Mouse (Mus musculus) left cerebral cortex, postnatal 10 days (tissue): ENCODE results near the gene Card9. TPM values are rescaled to one million over a fixed set of nuclear protein-coding genes. Genes with fewer than 3 reads are reported as not detected.
"Not testable (repeated sequence)": the region's sequence is repeated elsewhere in the genome, so short reads cannot be mapped to it uniquely, and the experiment has no call there.

Source experiments
- DNase-seq, 2 experiments: peaks; one replicate each; pipeline ENCODE4 v3.0.0; 2021 to 2022; ENCODE audit warnings: low spot score in 2 of 2, mixed read lengths in 1 of 2; ENCODE audit errors: extremely low spot score in 1 of 2
- intact Hi-C: fragments of 180-260 bp; cut with DNase I; formaldehyde crosslinking; loops from one replicate; pipeline ENCODE4 v1.15.1; 2025
- total RNA-seq, 2 experiments: library from RNA; stranded (reverse); gene quantifications; 2 replicates each; pipeline ENCODE4 v1.2.3; 2021

Gene Card9
- total RNA-seq: 1 to 10 TPM; 2.1 to 2.9 TPM

DNA sequence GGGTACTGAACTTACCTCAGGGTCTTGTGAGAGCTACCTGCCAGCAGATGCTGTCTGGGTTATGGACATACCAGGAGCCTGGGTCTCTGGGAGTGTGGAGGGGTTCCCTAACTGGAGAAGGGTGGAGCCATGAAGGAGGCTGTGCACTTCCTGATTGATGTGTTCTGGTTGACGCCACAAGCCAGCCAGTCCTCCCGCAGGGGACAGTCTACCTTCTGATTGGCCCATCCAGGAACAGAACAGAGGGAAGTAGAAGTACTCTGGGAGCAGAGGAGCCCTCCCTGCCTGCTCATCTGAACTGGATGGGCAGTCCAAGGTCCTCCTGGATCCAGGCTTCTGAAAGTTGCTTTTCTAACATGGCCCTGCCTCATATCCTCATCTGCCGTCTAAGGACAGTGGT, at the start of gene Card9:
Gene Card9 (minus strand): TSS at position 147 of the 400 bp plus-strand sequence.
- intact Hi-C loops: no loop called here
- DNase-seq: no peak

DNA sequence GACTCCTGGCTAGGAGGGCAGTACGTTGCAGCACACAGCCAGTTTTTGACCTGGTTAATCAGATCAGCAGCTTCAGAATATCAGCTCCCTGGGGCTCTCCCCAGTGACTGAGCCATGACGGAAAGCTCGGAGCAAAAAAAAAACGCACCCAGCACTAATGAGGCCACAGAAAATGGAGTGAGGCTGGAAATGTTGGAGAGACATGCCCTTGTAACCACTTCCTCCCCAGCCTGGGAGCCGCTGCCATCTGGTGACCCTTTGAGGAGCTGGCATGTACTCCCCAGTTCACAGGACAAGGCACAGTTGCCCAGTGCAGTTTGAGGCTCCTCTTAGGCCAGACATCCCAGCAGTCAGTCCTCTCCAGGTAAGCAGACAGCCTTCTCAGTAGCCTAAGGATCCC, 49.4 kb upstream of the Card9 start:
- intact Hi-C loops: no loop called here
- no peak for DNase-seq

DNA sequence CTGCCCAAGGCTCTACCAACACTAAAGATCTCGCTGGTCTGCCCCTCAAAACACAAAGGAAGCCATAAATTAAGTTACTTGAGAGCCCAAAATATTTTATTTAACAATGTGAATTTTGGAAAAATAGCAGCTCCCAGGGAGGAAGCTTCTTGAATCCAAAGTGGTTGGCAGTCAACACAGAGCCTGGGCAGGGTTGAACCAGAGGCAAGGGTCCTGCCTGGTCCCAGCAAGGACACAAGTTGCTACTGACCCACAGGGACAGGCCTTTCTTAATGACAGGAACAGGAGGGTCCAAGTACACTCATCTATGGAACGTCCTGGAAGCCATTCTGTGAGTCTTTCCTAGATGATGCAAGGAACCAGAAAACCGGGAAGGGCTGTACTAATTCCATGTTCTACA, 48.6 kb upstream of the Card9 start:
- no peak for DNase-seq
- intact Hi-C loops: no loop called here

DNA sequence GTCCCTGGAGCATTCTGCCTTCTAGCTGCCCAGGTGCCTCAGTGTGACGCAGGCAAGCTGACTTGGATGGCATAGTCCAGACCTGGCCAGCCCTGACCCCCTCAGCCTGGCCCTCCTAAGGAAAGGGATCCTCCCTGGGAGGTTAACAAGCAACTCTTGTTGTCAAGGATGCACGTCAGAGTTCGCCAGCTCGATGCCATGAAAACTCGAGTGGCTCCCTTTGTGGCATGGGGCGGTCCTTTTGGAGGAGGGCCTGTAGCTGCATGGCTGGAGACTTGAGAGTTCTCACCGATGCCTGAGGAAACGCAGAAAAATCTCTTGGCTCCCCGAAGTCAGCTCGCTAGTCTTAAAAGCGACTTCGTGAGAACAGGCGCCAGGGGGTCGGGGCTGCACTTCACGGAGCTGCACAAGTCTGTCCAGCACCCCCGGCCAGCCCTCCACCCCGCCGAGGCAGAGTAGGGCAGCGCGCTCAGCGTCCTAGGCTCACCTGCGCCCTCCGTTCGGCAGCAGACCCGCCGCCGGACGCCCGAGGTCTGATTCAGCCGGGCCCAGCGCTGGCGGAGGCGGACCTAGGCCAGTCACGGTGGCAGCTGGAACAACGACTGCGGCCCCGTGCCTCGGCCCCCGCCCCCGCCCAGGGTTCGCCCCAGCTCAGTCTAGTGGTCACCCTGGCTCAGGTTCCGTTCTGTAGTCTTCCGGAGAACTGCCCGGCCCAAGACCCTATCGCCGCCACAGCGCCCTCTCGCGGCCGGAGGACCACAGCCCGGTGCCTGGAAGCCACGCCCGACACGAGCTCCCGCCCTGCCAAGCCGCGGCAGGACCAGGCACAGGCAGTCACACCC, 48.0 kb upstream of the Card9 start, which contains the start of gene Inpp5e:
Gene Inpp5e (minus strand): TSS at position 689 of the 842 bp plus-strand sequence.
- peak; percentile 93 to 96 for DNase-seq
- intact Hi-C loops: no loop called here

DNA sequence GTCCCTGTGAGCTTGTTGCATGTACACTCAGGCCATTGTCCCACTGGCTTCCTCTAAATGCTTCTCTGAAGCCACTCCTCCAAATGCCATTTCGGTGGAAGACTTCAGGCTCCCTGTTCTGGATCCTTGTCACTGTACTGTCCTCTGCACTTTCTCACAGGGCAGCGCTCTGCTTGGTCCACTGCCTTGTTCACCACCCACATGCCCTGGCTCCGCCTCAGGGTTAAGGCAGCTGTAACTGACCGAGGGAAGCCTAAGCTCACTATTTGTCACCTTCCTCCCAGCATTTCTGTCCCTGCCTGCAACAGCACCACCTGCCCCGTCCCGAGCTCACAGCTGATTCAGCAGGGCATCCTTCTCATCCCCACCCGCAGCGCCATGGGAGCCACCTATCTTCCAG, 42.6 kb upstream of the Card9 start:
- DNase-seq: peak in 1 of 2 experiments; percentile 18
- intact Hi-C loops: no loop called here

DNA sequence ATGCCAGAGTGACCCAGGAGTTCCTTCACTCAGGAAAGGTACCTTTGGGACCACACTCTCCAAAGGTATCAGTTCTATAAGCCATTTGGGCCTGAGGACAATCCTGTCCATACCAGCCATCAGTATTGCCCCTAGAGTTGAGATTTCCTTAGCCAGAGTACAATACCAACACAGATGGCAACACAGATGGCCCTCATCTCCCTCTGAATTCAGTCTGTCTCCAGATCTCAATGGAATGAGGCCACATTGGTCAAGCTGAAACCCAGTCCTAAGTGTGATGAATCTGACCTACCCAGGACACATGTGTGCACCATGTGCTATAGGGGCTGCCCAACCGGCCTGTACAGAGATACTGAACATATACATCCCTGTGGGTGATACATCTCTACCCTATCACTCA, 41.5 kb upstream of the Card9 start:
- DNase-seq: peak in 1 of 2 experiments; percentile 6
- intact Hi-C loops: no loop called here

DNA sequence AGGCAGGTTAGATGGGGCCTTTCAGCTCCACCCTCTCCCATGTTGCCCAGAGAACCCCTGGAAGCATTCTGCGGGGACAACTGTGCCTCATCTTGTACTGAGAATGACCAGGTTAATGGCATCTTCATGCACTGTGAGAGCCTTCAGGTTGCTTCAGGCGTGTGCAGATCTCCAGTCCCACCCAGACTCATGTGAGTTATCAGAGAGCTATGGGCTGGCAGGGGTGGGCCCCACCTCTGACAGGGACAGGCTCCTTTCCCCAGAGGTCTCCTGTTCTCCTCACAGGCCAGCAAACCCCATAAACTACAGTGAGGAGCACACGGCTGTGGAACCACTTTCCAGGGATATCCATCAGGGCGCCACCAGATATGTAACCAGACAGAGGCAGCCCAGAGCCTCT, 40.3 kb upstream of the Card9 start:
- no peak for DNase-seq
- intact Hi-C loops: no loop called here

DNA sequence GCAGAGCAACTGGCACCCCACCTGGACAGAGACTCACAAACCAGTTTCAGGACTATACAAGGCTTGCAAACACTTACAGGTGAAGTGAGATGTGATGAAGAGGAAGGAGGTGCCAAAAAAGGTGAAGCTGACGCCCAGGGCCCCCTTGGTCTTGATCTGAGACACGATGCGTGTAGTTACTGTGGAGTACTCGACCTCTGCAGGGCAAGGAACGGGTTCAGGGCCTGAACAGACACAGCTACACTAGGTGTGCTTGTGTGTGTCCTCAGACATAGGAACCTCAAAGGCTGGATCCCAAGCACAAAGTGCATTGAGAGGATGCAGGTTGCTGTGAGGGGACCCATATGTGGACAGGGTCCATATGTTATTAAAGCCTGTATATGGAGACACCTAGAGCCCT, 39.6 kb upstream of the Card9 start:
- peak in 1 of 2 experiments; percentile 8 for DNase-seq
- intact Hi-C loops: no loop called here

DNA sequence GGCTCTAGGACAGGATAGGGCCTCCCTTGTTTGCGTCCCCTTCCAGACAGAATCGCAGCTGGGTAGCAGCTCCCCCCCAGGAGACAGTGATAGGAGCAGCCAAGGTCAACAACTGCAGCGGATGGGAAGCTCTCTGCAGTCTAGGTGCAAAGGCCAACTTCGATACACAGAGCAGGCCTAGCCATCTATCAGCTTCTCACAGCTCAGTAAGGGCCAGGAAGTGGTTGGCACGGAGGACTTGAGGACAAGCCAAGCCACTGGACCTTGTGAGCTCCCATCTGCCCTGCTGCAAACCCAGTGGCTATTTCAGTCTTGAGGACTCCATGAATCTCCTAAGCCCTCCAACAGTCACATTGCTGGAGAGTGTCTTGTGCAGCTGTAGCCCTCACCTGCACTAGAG, 38.9 kb upstream of the Card9 start:
- intact Hi-C loops: no loop called here
- DNase-seq: no peak

DNA sequence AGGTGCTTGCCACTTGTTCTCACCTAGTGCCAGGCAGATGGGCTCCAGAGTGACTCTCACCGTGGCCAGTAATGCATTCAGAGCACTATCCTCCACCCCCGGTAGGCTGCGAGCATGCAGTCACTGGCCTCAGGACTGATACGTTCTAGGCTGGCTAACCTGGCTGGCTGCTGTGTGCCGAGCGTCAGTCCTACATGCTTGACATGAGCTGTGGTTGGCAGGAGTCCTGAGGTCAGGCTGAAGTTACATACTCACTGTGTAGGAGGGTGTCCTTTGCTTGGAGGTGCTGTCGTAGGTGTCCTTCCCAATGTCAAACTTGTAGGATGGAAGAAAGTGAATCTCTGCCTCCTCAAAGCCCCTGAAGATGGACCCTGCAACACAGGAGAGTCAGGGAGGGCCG, 38.3 kb upstream of the Card9 start:
- intact Hi-C loops: no loop called here

DNA sequence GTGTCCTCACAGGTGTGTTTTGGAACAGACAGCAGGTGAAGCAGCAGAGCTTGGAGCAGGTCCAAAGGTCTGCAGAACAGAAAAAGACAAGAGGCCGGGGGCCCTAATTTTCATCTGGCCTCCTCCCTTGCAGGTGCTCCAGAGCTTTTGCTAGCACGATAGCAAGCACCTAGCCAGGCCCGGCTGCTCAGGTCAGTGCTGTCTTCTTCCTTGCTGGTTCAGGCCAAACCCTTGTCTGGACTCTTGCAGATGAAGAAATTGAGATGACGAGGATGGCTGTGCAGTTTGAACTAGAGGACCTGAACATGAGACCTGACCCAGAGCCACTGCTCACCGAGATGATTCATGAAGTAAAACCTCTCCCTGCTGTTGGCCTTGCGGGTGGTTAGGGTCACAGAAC, 30.9 kb upstream of the Card9 start:
- intact Hi-C loops: no loop called here
- DNase-seq: peak in 1 of 2 experiments; percentile 16

More for the DNA sequence above, 38.3 kb upstream of the Card9 start:
- no peak for DNase-seq

DNA sequence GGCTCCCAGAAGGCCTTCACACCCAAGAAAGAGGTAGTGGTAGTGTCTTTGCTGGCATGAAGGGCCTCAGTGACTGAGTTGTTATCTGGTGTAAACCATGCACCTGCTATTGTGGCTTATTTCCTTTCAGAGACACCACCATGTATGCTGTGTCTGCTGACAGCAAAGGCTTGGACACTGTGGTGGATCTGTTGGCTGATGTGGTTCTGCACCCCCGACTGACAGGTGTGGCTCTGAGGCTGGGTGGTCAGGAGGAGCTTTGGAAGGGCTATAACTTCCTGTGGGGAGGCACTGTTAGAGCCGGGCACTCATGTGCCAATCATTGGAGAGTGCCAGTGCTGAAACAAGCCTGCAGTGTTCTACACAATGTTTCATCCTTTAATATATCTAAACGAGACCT, 30.2 kb upstream of the Card9 start:
- no peak for DNase-seq
- intact Hi-C loops: no loop called here

DNA sequence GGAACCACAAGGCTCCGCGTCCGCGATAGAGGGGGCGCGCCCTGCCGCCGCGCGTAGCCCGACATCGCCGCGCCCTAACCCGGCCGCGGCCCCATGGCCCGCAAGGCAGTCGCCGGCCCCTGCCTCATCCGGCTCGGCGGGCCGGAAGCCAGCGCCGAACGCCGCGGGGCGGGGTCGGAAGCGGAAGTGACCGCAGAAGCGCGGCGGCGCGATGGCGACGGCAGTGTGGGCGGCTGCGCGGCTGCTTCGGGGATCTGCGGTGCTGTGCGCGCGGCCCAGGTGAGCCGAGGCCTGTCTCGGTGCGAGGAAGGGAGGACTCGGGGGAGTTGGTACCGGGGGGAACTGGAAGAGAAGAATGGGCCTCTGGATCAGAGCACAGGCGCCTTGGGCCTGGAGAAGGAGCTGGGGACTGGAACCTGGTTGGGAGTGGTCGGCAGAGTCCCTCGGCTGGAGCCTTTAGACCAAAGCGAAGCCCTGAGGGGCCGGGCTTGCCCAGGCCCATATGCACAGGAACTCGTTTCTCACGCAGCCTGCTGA, 28.5 kb upstream of the Card9 start, which contains the start of the genes Entr1 and Pmpca:
Gene Entr1 (minus strand): TSS at position 163 of the 537 bp plus-strand sequence.
Gene Pmpca (plus strand): TSS at position 186 of the 537 bp plus-strand sequence.
- DNase-seq: peak; percentile 73 to 92
- intact Hi-C loops: loop anchor here (10.0 kb wide), 1 partner anchor 234 kb away; no protein-coding TSS in a partner anchor

DNA sequence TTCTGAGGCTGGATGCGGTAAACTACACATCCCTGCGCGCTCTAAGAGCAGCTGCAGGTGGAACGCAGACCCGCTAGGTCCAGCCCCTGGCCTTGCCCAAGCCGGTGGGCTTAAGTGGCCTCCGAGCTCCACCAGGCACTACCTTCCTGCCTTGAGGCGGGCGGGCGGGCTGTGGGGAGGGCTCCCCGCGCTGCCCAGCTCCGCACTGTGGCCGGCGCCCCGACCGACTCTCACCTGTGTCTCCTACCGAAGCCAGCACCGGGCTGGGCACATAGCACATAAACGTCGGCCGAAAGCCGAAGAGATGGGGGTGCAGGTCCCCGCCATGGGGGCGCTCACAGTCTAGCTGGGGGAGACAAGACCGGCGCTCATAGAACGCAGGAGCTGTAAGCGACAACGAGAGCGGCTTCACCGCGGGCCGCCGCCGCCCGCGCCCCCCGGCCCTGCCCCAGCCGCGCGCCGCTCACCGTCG, 28.0 kb upstream of the Card9 start:
- no peak for DNase-seq
- intact Hi-C loops: loop anchor here (10.0 kb wide), 1 partner anchor 234 kb away; no protein-coding TSS in a partner anchor

DNA sequence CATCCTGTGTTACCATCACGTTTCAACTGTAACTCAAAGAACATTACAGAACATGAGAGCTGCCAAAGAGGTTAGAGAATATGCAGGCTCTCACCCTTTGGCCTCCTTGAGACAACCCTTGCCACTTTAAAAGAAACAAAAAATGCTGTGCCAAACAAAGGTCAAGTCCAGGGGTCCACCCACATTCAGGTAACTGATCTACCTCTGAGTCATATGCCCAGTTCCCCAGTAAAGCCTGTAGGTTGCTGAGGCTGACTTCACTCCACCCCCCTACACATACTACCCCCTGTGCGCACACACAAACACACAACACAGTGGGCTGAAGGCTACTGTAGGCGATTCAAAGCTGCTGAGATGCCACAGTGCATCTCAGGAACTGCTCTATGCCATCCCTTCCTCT, 27.0 kb upstream of the Card9 start:
- intact Hi-C loops: loop anchor here (10.0 kb wide), 1 partner anchor 233 kb away; no protein-coding TSS in a partner anchor
- no peak for DNase-seq

DNA sequence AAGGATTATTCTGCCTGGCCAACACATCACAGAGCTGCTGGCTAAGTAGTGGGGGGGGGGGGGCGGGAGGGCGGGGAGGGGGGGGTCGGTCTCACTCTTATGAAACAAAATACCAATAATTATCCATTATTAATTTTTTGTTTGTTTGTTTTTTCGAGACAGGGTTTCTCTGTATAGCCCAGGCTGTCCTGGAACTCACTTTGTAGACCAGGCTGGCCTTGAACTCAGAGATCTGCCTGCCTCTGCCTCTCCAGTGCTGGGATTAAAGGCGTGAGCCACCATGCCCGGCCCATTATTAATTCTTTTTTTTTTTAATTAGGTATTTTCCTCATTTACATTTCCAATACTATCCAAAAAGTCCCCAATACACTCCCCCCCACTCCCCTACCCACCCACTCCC, 20.2 kb upstream of the Card9 start:
- intact Hi-C loops: loop anchor here (10.0 kb wide), 1 partner anchor 226 kb away; no protein-coding TSS in a partner anchor
- not testable (repeated sequence) for DNase-seq

DNA sequence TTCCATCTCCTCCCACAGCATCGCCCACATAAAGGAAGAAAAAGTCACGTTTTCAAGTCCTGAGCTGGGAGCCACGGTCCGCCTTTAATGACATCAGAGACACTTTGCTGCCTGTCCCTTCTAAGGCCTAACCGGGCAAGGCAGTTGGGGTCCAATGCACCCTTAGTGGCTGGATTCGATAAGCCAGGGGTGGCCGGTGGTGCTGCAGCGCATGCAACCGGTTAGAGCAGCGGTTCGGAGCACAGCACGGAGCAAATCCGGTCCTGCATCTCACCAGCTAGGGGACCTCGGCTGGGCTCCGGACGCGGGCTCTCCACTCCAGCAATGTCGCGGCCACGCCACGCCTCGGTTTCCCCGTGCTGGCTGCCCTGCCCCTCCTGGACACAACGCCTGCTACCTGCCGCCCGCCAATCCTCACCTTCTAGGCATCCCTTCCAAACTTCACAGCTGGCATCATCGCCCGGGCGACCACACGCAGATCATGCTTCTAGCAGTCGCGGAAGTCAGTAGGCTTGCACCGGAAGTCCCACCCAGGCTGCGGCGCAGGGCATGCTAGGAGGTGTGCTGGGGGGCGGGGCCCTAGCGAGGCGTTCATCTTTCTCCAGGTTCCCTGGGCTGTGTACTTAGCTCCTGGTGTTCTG, 19.5 kb upstream of the Card9 start, which contains the start of gene Snapc4:
Gene Snapc4 (minus strand): TSS at position 523 of the 641 bp plus-strand sequence.
- peak; percentile 77 to 91 for DNase-seq
- intact Hi-C loops: loop anchor here (10.0 kb wide), 1 partner anchor 225 kb away; no protein-coding TSS in a partner anchor

DNA sequence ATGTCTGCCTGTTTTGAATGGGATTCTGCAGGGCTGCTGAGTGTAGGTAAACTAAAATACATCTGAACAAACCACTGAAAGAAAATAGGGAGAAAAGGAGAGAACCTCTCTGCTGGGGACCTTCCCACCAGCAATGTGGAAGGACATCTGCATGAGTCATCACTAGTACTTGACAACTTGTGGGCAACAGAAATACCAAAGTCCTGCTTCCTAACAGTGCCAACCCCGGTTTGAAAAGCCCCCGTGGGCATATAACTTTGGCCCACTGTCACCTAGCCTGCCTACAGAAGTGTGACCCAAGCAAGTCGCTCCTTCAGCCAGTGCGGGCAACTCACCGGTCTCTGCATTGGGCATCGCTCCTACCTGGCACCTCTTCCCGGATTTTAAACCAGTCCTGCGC, 11.7 kb upstream of the Card9 start:
- intact Hi-C loops: loop anchor here (5.0 kb wide), 1 partner anchor 55 kb away; no protein-coding TSS in a partner anchor
- no peak for DNase-seq

DNA sequence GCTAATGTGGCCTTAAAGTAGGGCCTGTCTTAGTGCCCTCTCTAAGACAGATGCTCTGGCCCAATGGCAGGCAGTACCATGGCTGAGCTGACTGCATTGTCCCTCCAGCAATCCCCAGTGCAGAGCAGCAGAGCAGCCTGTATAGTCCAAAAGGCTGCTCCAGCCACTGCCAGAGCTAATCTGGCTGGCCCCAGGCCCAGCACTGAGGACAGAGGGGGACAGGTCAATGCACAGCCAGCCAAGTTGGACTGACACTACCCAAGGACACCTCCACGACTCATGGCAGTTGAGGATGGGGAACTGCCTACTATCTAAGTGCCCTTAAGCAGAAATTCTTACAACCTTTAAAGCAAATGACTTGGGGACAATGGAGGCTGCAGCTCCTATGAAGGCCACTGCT, 7.9 kb upstream of the Card9 start:
- intact Hi-C loops: no loop called here
- DNase-seq: no peak
